Mouse (Mus musculus): ENCODE data around the gene Gm13285. TPM values are rescaled to one million over a fixed set of nuclear protein-coding genes. Genes with fewer than 3 reads are reported as not detected.
A peak's percentile ranks its signal among the peaks of the same experiment; 100 is the strongest.
"Not testable (repeated sequence)": the region's sequence is repeated elsewhere in the genome, so short reads cannot be mapped to it uniquely, and the experiment has no call there.

The Gm13285 gene
- polyA plus RNA-seq (2011; ENCODE audit: insufficient read depth, insufficient read length, low read depth, missing spikeins), result not detected in 2 replicates

DNA sequence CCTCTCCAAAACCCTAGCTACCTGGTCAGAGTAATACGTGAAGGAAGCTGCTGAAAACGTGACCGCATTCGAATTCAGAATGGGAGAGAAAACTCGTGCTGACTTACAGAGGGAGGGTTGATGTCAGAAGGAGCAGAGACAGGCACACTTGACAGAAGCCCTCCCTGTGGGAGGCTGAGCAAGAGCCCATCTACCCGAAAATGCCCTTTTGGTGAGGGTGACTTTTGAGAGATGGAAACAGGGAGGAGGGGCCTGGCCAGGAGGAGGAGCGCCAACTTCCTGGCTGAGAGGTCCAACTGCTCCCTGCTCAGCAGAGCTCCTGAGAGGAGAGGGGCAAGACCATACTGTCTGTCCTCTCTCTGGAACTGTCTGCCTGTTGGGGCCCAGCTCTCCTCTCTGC, at the start of gene Gm13285:
Gm13285 (plus strand) TSS at position 301 of the 400 bp plus-strand sequence.
- H3K4me3 ChIP-seq (ENCODE audit: low read depth, low read length); H3K27me3 ChIP-seq (ENCODE audit: control insufficient read depth, insufficient read depth, low read length, poor library complexity, severe bottlenecking); H3K36me3 ChIP-seq (ENCODE audit: control insufficient read depth, insufficient read depth, low read length, poor library complexity, severe bottlenecking); H3K9me3 ChIP-seq (replicated peaks; ENCODE audit: control insufficient read depth, insufficient read depth, low read length, poor library complexity, severe bottlenecking); H3K27ac ChIP-seq (ENCODE audit: insufficient read depth, low read length); H3K9ac ChIP-seq (ENCODE audit: low read depth, poor library complexity, severe bottlenecking); H3K4me1 ChIP-seq (ENCODE audit: control insufficient read depth, insufficient read depth, low read length): not testable (repeated sequence)

- Histone ChIP-seq H3K27ac (ENCODE audit: insufficient read depth, low read length) (no peak overlapping the region), H3K4me1 (ENCODE audit: control insufficient read depth, insufficient read depth, low read length) (peaks cover 3% of the 10 kb centered on the region), H3K9ac (ENCODE audit: low read depth, poor library complexity, severe bottlenecking) (no peak overlapping the region), H3K9me3 (replicated peaks; ENCODE audit: control insufficient read depth, insufficient read depth, low read length, poor library complexity, severe bottlenecking) (no peaks in the 10 kb centered on the region), H3K36me3 (ENCODE audit: control insufficient read depth, insufficient read depth, low read length, poor library complexity, severe bottlenecking) (no peaks in the 10 kb centered on the region), H3K4me3 (ENCODE audit: low read depth, low read length) (no peak overlapping the region), H3K27me3 (ENCODE audit: control insufficient read depth, insufficient read depth, low read length, poor library complexity, severe bottlenecking) (no peaks in the 10 kb centered on the region)
- no peak for TF ChIP-seq POLR2A (IDR thresholded peaks at IDR 0.05; ENCODE audit: insufficient read depth, low read length)
- TF ChIP-seq CTCF (IDR thresholded peaks at IDR 0.05; ENCODE audit: low read depth, low read length), result no peak
- TF ChIP-seq EP300 (IDR thresholded peaks at IDR 0.05; ENCODE audit: insufficient read depth, low read depth, low read length), result no peak
These were observed 49.5 kb upstream of the Gm13285 start for GRCm38 (mm10) chr4:88749926-88750325.

- not testable (repeated sequence) for H3K36me3 ChIP-seq (ENCODE audit: control insufficient read depth, insufficient read depth, low read length, poor library complexity, severe bottlenecking); H3K27ac ChIP-seq (ENCODE audit: insufficient read depth, low read length)
These were observed 44.6 kb upstream of the Gm13285 start, which contains the start of gene Gm13271 for GRCm38 (mm10) chr4:88754818-88755340. TSS of gene Gm13271 (plus strand) at chr4:88754868.

GRCm38 (mm10) chr4:88756581-88757513, 42.6 kb upstream of the Gm13285 start:
- not testable (repeated sequence) for H3K9me3 ChIP-seq (replicated peaks; ENCODE audit: control insufficient read depth, insufficient read depth, low read length, poor library complexity, severe bottlenecking); H3K4me1 ChIP-seq (ENCODE audit: control insufficient read depth, insufficient read depth, low read length); H3K27me3 ChIP-seq (ENCODE audit: control insufficient read depth, insufficient read depth, low read length, poor library complexity, severe bottlenecking); H3K36me3 ChIP-seq (ENCODE audit: control insufficient read depth, insufficient read depth, low read length, poor library complexity, severe bottlenecking)
- peak overlapping the region; percentile 86 for H3K27ac ChIP-seq (ENCODE audit: insufficient read depth, low read length)
- H3K4me3 ChIP-seq (ENCODE audit: low read depth, low read length), result peak overlapping the region; percentile 87
- peak overlapping the region; percentile 61 for H3K9ac ChIP-seq (ENCODE audit: low read depth, poor library complexity, severe bottlenecking)

More at GRCm38 (mm10) chr4:88754818-88755340, 44.6 kb upstream of the Gm13285 start, which contains the start of gene Gm13271:
- H3K4me3 ChIP-seq (ENCODE audit: low read depth, low read length); H3K9ac ChIP-seq (ENCODE audit: low read depth, poor library complexity, severe bottlenecking); H3K27me3 ChIP-seq (ENCODE audit: control insufficient read depth, insufficient read depth, low read length, poor library complexity, severe bottlenecking); H3K9me3 ChIP-seq (replicated peaks; ENCODE audit: control insufficient read depth, insufficient read depth, low read length, poor library complexity, severe bottlenecking); H3K4me1 ChIP-seq (ENCODE audit: control insufficient read depth, insufficient read depth, low read length): not testable (repeated sequence)

- H3K4me1 ChIP-seq (ENCODE audit: control insufficient read depth, insufficient read depth, low read length); H3K9me3 ChIP-seq (replicated peaks; ENCODE audit: control insufficient read depth, insufficient read depth, low read length, poor library complexity, severe bottlenecking); H3K27me3 ChIP-seq (ENCODE audit: control insufficient read depth, insufficient read depth, low read length, poor library complexity, severe bottlenecking); H3K36me3 ChIP-seq (ENCODE audit: control insufficient read depth, insufficient read depth, low read length, poor library complexity, severe bottlenecking): not testable (repeated sequence)
- H3K9ac ChIP-seq (ENCODE audit: low read depth, poor library complexity, severe bottlenecking), result peak overlapping the region; percentile 61
- TF ChIP-seq CTCF (IDR thresholded peaks at IDR 0.05; ENCODE audit: low read depth, low read length) (peak; percentile 53), POLR2A (IDR thresholded peaks at IDR 0.05; ENCODE audit: insufficient read depth, low read length) (peak; percentile 20)
- H3K4me3 ChIP-seq (ENCODE audit: low read depth, low read length), result peak overlapping the region; percentile 87
- H3K27ac ChIP-seq (ENCODE audit: insufficient read depth, low read length), result peak overlapping the region; percentile 86
These were observed 41.8 kb upstream of the Gm13285 start for GRCm38 (mm10) chr4:88757628-88758031.

- not testable (repeated sequence) for H3K36me3 ChIP-seq (ENCODE audit: control insufficient read depth, insufficient read depth, low read length, poor library complexity, severe bottlenecking)
These were observed 40.7 kb upstream of the Gm13285 start for GRCm38 (mm10) chr4:88758751-88759150.

GRCm38 (mm10) chr4:88759610-88760268, 39.7 kb upstream of the Gm13285 start, which contains the start of gene Gm13283:
TSS of gene Gm13283 (plus strand) at chr4:88760119.
- not testable (repeated sequence) for H3K27ac ChIP-seq (ENCODE audit: insufficient read depth, low read length); H3K9ac ChIP-seq (ENCODE audit: low read depth, poor library complexity, severe bottlenecking)

More at GRCm38 (mm10) chr4:88758751-88759150, 40.7 kb upstream of the Gm13285 start:
- H3K27me3 ChIP-seq (ENCODE audit: control insufficient read depth, insufficient read depth, low read length, poor library complexity, severe bottlenecking); H3K4me1 ChIP-seq (ENCODE audit: control insufficient read depth, insufficient read depth, low read length); H3K27ac ChIP-seq (ENCODE audit: insufficient read depth, low read length); H3K9me3 ChIP-seq (replicated peaks; ENCODE audit: control insufficient read depth, insufficient read depth, low read length, poor library complexity, severe bottlenecking); H3K9ac ChIP-seq (ENCODE audit: low read depth, poor library complexity, severe bottlenecking); H3K4me3 ChIP-seq (ENCODE audit: low read depth, low read length): not testable (repeated sequence)

More at GRCm38 (mm10) chr4:88759610-88760268, 39.7 kb upstream of the Gm13285 start, which contains the start of gene Gm13283:
- not testable (repeated sequence) for H3K36me3 ChIP-seq (ENCODE audit: control insufficient read depth, insufficient read depth, low read length, poor library complexity, severe bottlenecking); H3K9me3 ChIP-seq (replicated peaks; ENCODE audit: control insufficient read depth, insufficient read depth, low read length, poor library complexity, severe bottlenecking); H3K27me3 ChIP-seq (ENCODE audit: control insufficient read depth, insufficient read depth, low read length, poor library complexity, severe bottlenecking); H3K4me1 ChIP-seq (ENCODE audit: control insufficient read depth, insufficient read depth, low read length)
- peak within 1 kb of the TSS; percentile 28 for H3K4me3 ChIP-seq (ENCODE audit: low read depth, low read length)
